Mouse (Mus musculus) MEL (cell line): Measurements from ENCODE around the gene Ephb6. TPM values are rescaled to one million over a fixed set of nuclear protein-coding genes. Genes with fewer than 3 reads are reported as not detected.

Experiments used
- DNase-seq: peaks from one replicate; pipeline ENCODE4 v3.0.0; 2011; ENCODE audit warnings: low read depth, low spot score
- H3K27ac ChIP-seq: 2 replicates; pipeline ENCODE4 v1.5.1; 2012; ENCODE audit warnings: low read depth, mild to moderate bottlenecking, control low read depth, low read length, moderate library complexity; ENCODE audit not compliant: control insufficient read depth
- H3K27me3 ChIP-seq, 2 experiments: fragments of 150-350 bp in 1 of 2; sonication (generic) in 1 of 2; 2 replicates each; pipeline ENCODE4 v1.6.1; 2012; ENCODE audit warnings: low read length in 2 of 2, mild to moderate bottlenecking in 2 of 2, improper control_type of control experiment in 1 of 2, moderate library complexity in 1 of 2; ENCODE audit not compliant: insufficient read depth in 2 of 2, control insufficient read depth in 1 of 2
- H3K36me3 ChIP-seq, 2 experiments: 2 replicates each; pipeline ENCODE4 v1.6.1; 2012 to 2014; ENCODE audit warnings: low read length in 2 of 2, improper control_type of control experiment in 1 of 2, inconsistent platforms in 1 of 2, mild to moderate bottlenecking in 1 of 2; ENCODE audit not compliant: insufficient read depth in 2 of 2, control insufficient read depth in 1 of 2
- H3K4me1 ChIP-seq, 2 experiments: fragments of 150-350 bp in 1 of 2; sonication (generic) in 1 of 2; 2 replicates each; pipeline ENCODE4 v1.6.1; 2012; ENCODE audit warnings: low read length in 2 of 2, improper control_type of control experiment in 1 of 2, mild to moderate bottlenecking in 1 of 2; ENCODE audit not compliant: insufficient read depth in 2 of 2, control insufficient read depth in 1 of 2
- H3K4me3 ChIP-seq, 2 experiments: fragments of 150-350 bp in 1 of 2; sonication (generic) in 1 of 2; 2 replicates each; pipeline ENCODE4 v1.5.1; 2012; ENCODE audit warnings: low read depth in 2 of 2, low read length in 2 of 2, mild to moderate bottlenecking in 2 of 2, moderate library complexity in 2 of 2, control low read depth in 1 of 2, improper control_type of control experiment in 1 of 2; ENCODE audit not compliant: control insufficient read depth in 1 of 2, insufficient read depth in 1 of 2
- H3K79me2 ChIP-seq: 2 replicates; pipeline ENCODE4 v1.6.1; 2012; ENCODE audit warnings: mild to moderate bottlenecking, low read length, moderate library complexity; ENCODE audit not compliant: control insufficient read depth, poor library complexity, insufficient read depth
- H3K9ac ChIP-seq: 2 replicates; pipeline ENCODE4 v1.6.1; 2012; ENCODE audit warnings: low read depth, mild to moderate bottlenecking, control low read depth, low read length, moderate library complexity; ENCODE audit not compliant: control insufficient read depth, poor library complexity, severe bottlenecking
- H3K9me3 ChIP-seq: fragments of 150-350 bp; sonication (generic); replicated peaks from 2 replicates; pipeline ENCODE4 v1.6.1; 2012; ENCODE audit warnings: mild to moderate bottlenecking, low read length, improper control_type of control experiment, moderate library complexity; ENCODE audit not compliant: insufficient read depth
- BHLHE40 ChIP-seq: IDR thresholded peaks from 2 replicates; pipeline ENCODE4 v1.6.1; 2012; ENCODE audit warnings: low read depth, mild to moderate bottlenecking, inconsistent platforms, low read length, improper control_type of control experiment, borderline replicate concordance
- CHD1 ChIP-seq: IDR thresholded peaks from 2 replicates; pipeline ENCODE4 v1.6.1; 2012; ENCODE audit warnings: low read depth, mild to moderate bottlenecking, inconsistent platforms, low read length, improper control_type of control experiment
- CHD2 ChIP-seq: IDR thresholded peaks from 2 replicates; pipeline ENCODE4 v1.6.1; 2011; ENCODE audit warnings: low read length, improper control_type of control experiment
- CTCF ChIP-seq, 3 experiments: IDR thresholded peaks in 2 of 3; conservative IDR thresholded peaks in 1 of 3; 2 replicates each; pipeline ENCODE4 v1.5.1; 2011 to 2012; ENCODE audit warnings: low read length in 3 of 3, low read depth in 2 of 3, mild to moderate bottlenecking in 2 of 3, improper control_type of control experiment in 1 of 3, inconsistent platforms in 1 of 3, mixed read lengths in 1 of 3, moderate library complexity in 1 of 3; ENCODE audit not compliant: control insufficient read depth in 1 of 3, insufficient read depth in 1 of 3, poor library complexity in 1 of 3, severe bottlenecking in 1 of 3
- ELF1 ChIP-seq: IDR thresholded peaks from 2 replicates; pipeline ENCODE4 v1.6.1; 2014; ENCODE audit warnings: low read depth, mild to moderate bottlenecking, inconsistent platforms, low read length, improper control_type of control experiment, moderate library complexity
- GABPA ChIP-seq: IDR thresholded peaks from 2 replicates; pipeline ENCODE4 v1.6.1; 2012; ENCODE audit warnings: low read depth, mild to moderate bottlenecking, inconsistent platforms, low read length, improper control_type of control experiment, moderate library complexity
- MAFK ChIP-seq: IDR thresholded peaks from 2 replicates; pipeline ENCODE4 v1.6.1; 2011; ENCODE audit warnings: low read depth, mild to moderate bottlenecking, low read length, improper control_type of control experiment, borderline replicate concordance
- MAX ChIP-seq: IDR thresholded peaks from 2 replicates; pipeline ENCODE4 v1.6.1; 2011; ENCODE audit warnings: low read length, improper control_type of control experiment
- MAZ ChIP-seq: IDR thresholded peaks from 2 replicates; pipeline ENCODE4 v1.6.1; 2012; ENCODE audit warnings: low read depth, mild to moderate bottlenecking, inconsistent platforms, low read length, improper control_type of control experiment
- MYB ChIP-seq: IDR thresholded peaks from 2 replicates; pipeline ENCODE4 v1.6.1; 2011; ENCODE audit warnings: mild to moderate bottlenecking, low read depth, low read length, improper control_type of control experiment
- POLR2AphosphoS2 ChIP-seq: IDR thresholded peaks from 2 replicates; pipeline ENCODE4 v1.6.1; 2011; ENCODE audit warnings: low read length, improper control_type of control experiment
- SIN3A ChIP-seq: IDR thresholded peaks from 2 replicates; pipeline ENCODE4 v1.6.1; 2012; ENCODE audit warnings: low read length, improper control_type of control experiment, inconsistent platforms
- TAL1 ChIP-seq: IDR thresholded peaks from 2 replicates; pipeline ENCODE4 v1.6.1; 2012; ENCODE audit warnings: mild to moderate bottlenecking, inconsistent platforms, low read length, moderate library complexity, mixed read lengths
- TCF12 ChIP-seq: IDR thresholded peaks from 2 replicates; pipeline ENCODE4 v1.6.1; 2014; ENCODE audit warnings: low read depth, mild to moderate bottlenecking, inconsistent platforms, low read length, improper control_type of control experiment, moderate library complexity
- UBTF ChIP-seq: IDR thresholded peaks from 2 replicates; pipeline ENCODE4 v1.6.1; 2012; ENCODE audit warnings: low read depth, mild to moderate bottlenecking, inconsistent platforms, low read length, improper control_type of control experiment, moderate library complexity, borderline replicate concordance; ENCODE audit not compliant: insufficient read depth
- USF1 ChIP-seq: IDR thresholded peaks from 2 replicates; pipeline ENCODE4 v1.6.1; 2014; ENCODE audit warnings: low read depth, mild to moderate bottlenecking, inconsistent platforms, low read length, improper control_type of control experiment, moderate library complexity
- USF2 ChIP-seq, 2 experiments: IDR thresholded peaks; 2 replicates each; pipeline ENCODE4 v1.6.1; 2011 to 2012; ENCODE audit warnings: improper control_type of control experiment in 2 of 2, low read length in 2 of 2, borderline replicate concordance in 1 of 2, inconsistent platforms in 1 of 2, low read depth in 1 of 2, mild to moderate bottlenecking in 1 of 2; ENCODE audit not compliant: insufficient read depth in 1 of 2
- ZC3H11A ChIP-seq: IDR thresholded peaks from 2 replicates; pipeline ENCODE4 v1.6.1; 2012; ENCODE audit warnings: low read depth, mild to moderate bottlenecking, inconsistent platforms, low read length, improper control_type of control experiment
- ZKSCAN1 ChIP-seq: IDR thresholded peaks from 2 replicates; pipeline ENCODE4 v1.6.1; 2012; ENCODE audit warnings: low read depth, mild to moderate bottlenecking, inconsistent platforms, low read length, improper control_type of control experiment, moderate library complexity
- polyA plus RNA-seq, 2 experiments: library from polyadenylated mRNA; stranded (reverse) in 1 of 2; unstranded in 1 of 2; fragments of >175 nt in 1 of 2; fragments of >200 nt in 1 of 2; gene quantifications; 2 replicates each; pipeline versions ENCODE4 v1.2.1 to v1.2.4; 2012; ENCODE audit warnings: low replicate concordance in 2 of 2, low read depth in 1 of 2; ENCODE audit not compliant: insufficient read length in 2 of 2, insufficient read depth in 1 of 2, missing spikeins in 1 of 2
- total RNA-seq: library from RNA; depleted of rRNA; stranded (reverse); fragments of 300-350 nt; gene quantifications from 2 replicates; pipeline ENCODE4 v1.2.3, GENCODE M21; 2012

The Ephb6 gene
- total and polyA plus RNA-seq, 3 experiments = 1.0 to 5.2 TPM; not detected in 1

DNA sequence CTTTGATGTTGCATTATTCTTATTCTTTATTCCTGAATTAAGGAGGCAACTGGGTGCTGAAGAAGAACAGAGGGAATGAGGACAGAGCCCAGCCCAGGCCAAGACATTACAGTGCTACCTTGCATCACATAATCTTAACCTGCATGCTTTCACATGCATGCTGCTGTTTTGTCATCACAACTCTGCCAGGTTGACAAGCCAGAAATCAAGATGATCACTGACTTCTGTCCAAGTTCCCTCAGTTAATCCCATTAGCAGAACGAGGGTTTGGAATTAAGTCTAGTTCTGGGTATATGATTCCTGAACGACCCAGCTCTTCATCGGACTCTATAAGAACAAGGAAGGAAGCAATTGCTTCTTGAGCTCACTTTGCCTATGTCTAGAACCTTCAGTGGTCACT, 40.9 kb downstream of the Ephb6 start:
- H3K79me2 ChIP-seq = no peaks in the 10 kb centered on the region
- no peaks in the 10 kb centered on the region for H3K27me3 ChIP-seq
- H3K9ac ChIP-seq = no peak overlapping the region
- DNase-seq = no peak
- no peak for TF ChIP-seq TAL1
- no peak for TF ChIP-seq CHD1
- TF ChIP-seq SIN3A = no peak
- H3K9me3 ChIP-seq = no peaks in the 10 kb centered on the region
- H3K4me3 ChIP-seq = no peak overlapping the region
- no peak overlapping the region for H3K27ac ChIP-seq
- H3K36me3 ChIP-seq = no peaks in the 10 kb centered on the region
- H3K4me1 ChIP-seq = no peaks in the 10 kb centered on the region

DNA sequence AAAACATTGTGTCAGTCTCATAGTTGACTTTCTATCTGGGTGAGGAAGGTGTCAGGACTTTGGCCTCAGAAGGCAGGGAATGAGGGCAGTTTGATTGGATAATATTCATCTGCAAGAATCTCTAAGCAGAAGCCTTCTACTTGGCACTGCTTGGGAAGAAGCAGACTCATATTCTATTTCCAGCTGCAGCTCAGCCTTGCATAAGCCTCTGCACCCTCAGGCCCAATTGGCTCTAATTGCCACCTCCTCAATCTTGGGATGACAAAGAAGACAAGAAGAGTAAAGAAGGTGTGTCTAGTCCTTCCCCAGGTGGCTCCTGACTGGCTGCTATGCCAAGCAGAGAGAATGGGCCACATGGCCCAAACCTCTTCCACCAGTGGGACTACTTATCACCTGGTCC, 41.4 kb downstream of the Ephb6 start:
- TF ChIP-seq POLR2AphosphoS2 (no peak), ELF1 (no peak), MAFK (no peak), MYB (no peak), GABPA (no peak), CHD2 (no peak), UBTF (no peak), MAZ (no peak), USF2 (IDR thresholded peaks at IDR 0.05; ENCODE audit: borderline replicate concordance in 1 of 2, insufficient read depth in 1 of 2, low read depth in 1 of 2, low read length in 2 of 2) (no peak), TCF12 (no peak), ZKSCAN1 (no peak), TAL1 (no peak), MAX (no peak), ZC3H11A (no peak), USF1 (no peak), BHLHE40 (no peak), CTCF (IDR thresholded peaks at IDR 0.05 in 2 of 3, conservative IDR thresholded peaks at IDR 0.05 in 1 of 3; ENCODE audit: control insufficient read depth in 1 of 3, insufficient read depth in 1 of 3, low read depth in 2 of 3, low read length in 3 of 3, poor library complexity in 1 of 3, severe bottlenecking in 1 of 3) (no peak)
- no peak overlapping the region for H3K27ac ChIP-seq
- no peak overlapping the region for H3K9ac ChIP-seq
- no peaks in the 10 kb centered on the region for H3K27me3 ChIP-seq
- no peaks in the 10 kb centered on the region for H3K4me1 ChIP-seq
- H3K79me2 ChIP-seq = no peaks in the 10 kb centered on the region
- DNase-seq = no peak
- no peaks in the 10 kb centered on the region for H3K36me3 ChIP-seq
- no peaks in the 10 kb centered on the region for H3K9me3 ChIP-seq
- H3K4me3 ChIP-seq = no peak overlapping the region
